Mouse (Mus musculus) gastrocnemius, postnatal 36 days (tissue): ENCODE results near the gene Egf. TPM values are rescaled to one million over a fixed set of nuclear protein-coding genes. Genes with fewer than 3 reads are reported as not detected.

Source experiments
- DNase-seq, 2 experiments: peaks; one replicate each; pipeline ENCODE4 v3.0.0; 2022
- intact Hi-C: fragments of 180-260 bp; cut with DNase I; formaldehyde crosslinking; loops from one replicate; pipeline ENCODE4 v1.15.1; 2025
- total RNA-seq, 2 experiments: library from RNA; stranded (reverse); gene quantifications; 2 replicates each; pipeline ENCODE4 v1.2.3; 2021

Egf gene
- total RNA-seq, 2 experiments from 2014 or later = 19.2 to 24.8 TPM

- DNase-seq = no peak
- intact Hi-C loops = no loop called here
Measured at GRCm38 (mm10) chr3:129657222-129657621, 97.9 kb downstream of the Egf start.

- no peak for DNase-seq
- intact Hi-C loops = no loop called here
Measured at GRCm38 (mm10) chr3:129656540-129656939, 98.6 kb downstream of the Egf start.

GRCm38 (mm10) chr3:129652476-129652875 lies 102.6 kb downstream of the Egf start:
- no peak for DNase-seq
- intact Hi-C loops = no loop called here

GRCm38 (mm10) chr3:129651765-129652164 lies 103.4 kb downstream of the Egf start:
- intact Hi-C loops = no loop called here
- DNase-seq = no peak

- intact Hi-C loops = no loop called here
- no peak for DNase-seq
Measured at GRCm38 (mm10) chr3:129650931-129651330, 104.2 kb downstream of the Egf start.

- DNase-seq = no peak
- intact Hi-C loops = no loop called here
Measured at GRCm38 (mm10) chr3:129650293-129650612, 104.9 kb downstream of the Egf start.

GRCm38 (mm10) chr3:129649586-129650292 lies 105.4 kb downstream of the Egf start:
- intact Hi-C loops = no loop called here
- DNase-seq = no peak

GRCm38 (mm10) chr3:129648598-129648997 lies 106.5 kb downstream of the Egf start:
- no peak for DNase-seq
- intact Hi-C loops = no loop called here

GRCm38 (mm10) chr3:129647312-129647711 lies 107.8 kb downstream of the Egf start:
- DNase-seq = no peak
- intact Hi-C loops = no loop called here

- DNase-seq = no peak
- intact Hi-C loops = no loop called here
Measured at GRCm38 (mm10) chr3:129646781-129647180, 108.3 kb downstream of the Egf start.

GRCm38 (mm10) chr3:129645409-129645808 lies 109.7 kb downstream of the Egf start:
- intact Hi-C loops = no loop called here

GRCm38 (mm10) chr3:129641621-129642020 lies 113.5 kb downstream of the Egf start:
- intact Hi-C loops = no loop called here

More at GRCm38 (mm10) chr3:129645409-129645808, 109.7 kb downstream of the Egf start:
- DNase-seq = no peak

GRCm38 (mm10) chr3:129640211-129641000 lies 114.7 kb downstream of the Egf start:
- intact Hi-C loops = no loop called here
- DNase-seq = no peak

More at GRCm38 (mm10) chr3:129641621-129642020, 113.5 kb downstream of the Egf start:
- DNase-seq = no peak

- no peak for DNase-seq
- intact Hi-C loops = loop anchor here (5.0 kb wide), 1 partner anchor 107 kb away; the partner anchor contains the start of gene Elovl6
Measured at GRCm38 (mm10) chr3:129639701-129640100, 115.4 kb downstream of the Egf start.

- intact Hi-C loops = loop anchor here (5.0 kb wide), 1 partner anchor 105 kb away; the partner anchor contains the start of gene Elovl6
- no peak for DNase-seq
Measured at GRCm38 (mm10) chr3:129637446-129637845, 117.7 kb downstream of the Egf start.

- intact Hi-C loops = no loop called here
- no peak for DNase-seq
Measured at GRCm38 (mm10) chr3:129634260-129634901, 120.7 kb downstream of the Egf start.

GRCm38 (mm10) chr3:129633518-129633917 lies 121.6 kb downstream of the Egf start:
- intact Hi-C loops = no loop called here
- no peak for DNase-seq

- intact Hi-C loops = no loop called here
- DNase-seq = no peak
Measured at GRCm38 (mm10) chr3:129631857-129632256, 123.3 kb downstream of the Egf start.

- intact Hi-C loops = no loop called here
- DNase-seq = no peak
Measured at GRCm38 (mm10) chr3:129631018-129631417, 124.1 kb downstream of the Egf start.
